Mouse (Mus musculus): ENCODE data around the gene Med6.
A peak's percentile ranks its signal among the peaks of the same experiment; 100 is the strongest.

Gene Med6

GRCm38 (mm10) chr12:81594902-81595671 lies at the start of gene Med6:
Gene Med6 (minus strand): TSS chr12:81595008.
- DNase-seq (ENCODE audit: low spot score in 2 of 2) = peak; percentile 91

DNA sequence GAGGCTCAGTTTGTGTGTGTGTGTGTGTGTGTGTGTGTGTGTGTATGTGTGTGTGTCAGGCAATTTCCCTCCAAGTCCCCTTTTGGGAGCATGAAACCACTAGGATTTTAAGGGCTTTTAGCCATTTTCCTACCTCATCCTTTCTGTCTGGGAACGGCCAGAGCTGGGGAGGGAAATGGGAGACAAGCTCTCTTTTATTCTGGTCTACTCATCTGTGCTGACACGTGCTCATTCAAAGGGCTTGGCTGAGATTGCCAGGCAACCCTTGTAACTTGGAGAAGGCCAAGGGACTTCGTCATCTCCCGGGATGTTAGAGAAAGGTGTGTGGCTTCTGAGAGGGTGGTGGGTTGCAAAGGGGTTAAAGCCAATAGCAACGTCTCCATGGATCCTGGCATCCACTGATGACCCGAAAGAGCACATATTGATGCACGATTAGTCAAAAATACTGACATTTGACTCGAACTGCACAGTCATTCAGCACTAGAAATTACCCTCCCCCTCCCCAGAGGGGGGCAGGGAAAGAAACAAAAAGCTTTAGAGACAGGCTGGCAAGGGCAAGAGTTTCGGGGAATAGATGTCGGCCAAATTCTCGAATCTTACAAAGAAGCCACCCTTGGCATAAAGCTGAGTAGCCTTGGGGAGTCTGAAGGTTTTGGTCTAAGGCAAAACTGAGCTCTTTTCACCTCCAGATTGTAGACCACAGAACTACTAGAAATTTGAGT lies 47.7 kb upstream of the Med6 start:
- DNase-seq (ENCODE audit: low spot score in 2 of 2) = no peak

DNA sequence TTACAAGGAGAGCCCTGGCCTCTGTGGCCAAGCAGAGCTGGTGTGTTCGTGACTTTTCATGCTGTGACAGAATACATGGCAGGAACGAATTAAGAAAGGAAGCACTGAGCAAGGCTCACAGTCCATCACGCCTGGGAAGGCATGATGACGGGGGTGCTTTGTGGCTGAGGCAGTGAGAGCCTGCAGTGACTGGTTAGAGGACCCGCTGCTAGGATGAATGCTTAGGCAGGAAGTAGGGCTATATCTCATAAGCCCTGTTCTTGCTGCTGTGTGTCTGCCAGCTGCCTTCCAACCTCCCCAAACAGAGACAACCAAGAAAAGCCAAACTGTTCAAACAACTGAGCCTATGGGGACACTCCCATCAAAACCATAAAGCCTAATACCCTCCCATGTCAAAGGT lies 45.8 kb upstream of the Med6 start:
- no peak for DNase-seq (ENCODE audit: low spot score in 2 of 2)

GRCm38 (mm10) chr12:81633246-81633645 lies 38.4 kb upstream of the Med6 start:
- no peak for DNase-seq (ENCODE audit: low spot score in 2 of 2)

- no peak for DNase-seq (ENCODE audit: low spot score in 2 of 2)
Measured at GRCm38 (mm10) chr12:81631661-81632401, 37.0 kb upstream of the Med6 start.

DNA sequence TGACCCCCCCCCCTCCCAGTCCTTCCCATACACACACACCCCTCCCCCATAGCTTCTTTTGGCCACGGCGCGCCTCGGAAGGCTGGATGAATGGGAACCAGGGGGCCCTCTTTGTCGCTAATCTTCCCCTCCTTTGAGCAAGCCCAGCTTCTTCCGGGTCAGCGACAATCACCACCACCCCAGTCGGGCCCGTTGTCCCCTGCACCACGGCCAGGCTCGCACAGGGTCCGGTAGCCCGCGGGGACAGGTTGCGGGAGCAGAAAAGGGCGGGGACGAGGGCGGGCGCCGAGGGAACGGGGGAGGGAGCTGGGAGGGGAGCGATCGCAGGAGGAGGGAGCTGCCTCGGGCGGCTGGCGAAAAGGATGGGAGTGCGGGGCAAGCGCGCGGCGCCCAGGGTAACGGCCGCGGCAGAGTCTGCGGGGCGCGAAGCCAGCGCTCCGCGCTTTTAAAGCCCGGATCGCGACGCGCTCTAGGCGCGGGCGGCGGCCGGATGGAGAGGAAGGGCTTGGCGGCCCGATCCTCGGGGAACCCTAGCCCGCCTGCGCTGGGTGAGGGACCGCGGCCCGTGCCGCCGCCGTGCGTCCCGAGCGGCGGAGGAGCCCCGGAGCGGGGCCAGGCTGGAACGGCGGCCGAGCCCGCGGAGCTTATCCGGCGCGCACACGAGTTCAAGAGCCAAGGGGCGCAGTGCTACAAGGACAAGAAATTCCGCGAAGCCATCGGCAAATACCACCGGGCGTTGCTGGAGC lies 36.3 kb upstream of the Med6 start, which contains the start of gene Ttc9:
Gene Ttc9 (plus strand): TSS at position 335 of the 746 bp plus-strand sequence.
- DNase-seq (ENCODE audit: low spot score in 2 of 2) = no peak

DNA sequence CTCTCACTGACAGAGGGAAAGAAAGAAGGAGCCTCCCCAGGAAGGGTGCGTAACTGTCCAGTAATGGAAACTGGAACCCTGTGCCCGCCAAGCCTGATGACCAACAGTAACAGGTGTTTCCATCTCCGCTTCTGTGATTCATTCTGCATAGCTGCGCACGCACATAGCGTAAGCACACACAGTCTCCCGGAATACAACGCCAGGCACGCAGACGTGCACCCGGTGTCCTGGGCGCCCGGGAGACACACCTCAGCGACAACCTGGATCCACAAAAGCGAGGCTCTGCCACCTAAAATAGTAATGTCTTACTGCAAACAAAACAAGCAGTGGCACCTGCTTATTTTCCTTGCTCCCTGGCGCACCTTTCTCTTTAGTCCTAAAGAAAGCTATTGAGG lies 35.7 kb upstream of the Med6 start:
- DNase-seq (ENCODE audit: low spot score in 2 of 2) = no peak

GRCm38 (mm10) chr12:81628091-81628490 lies 33.3 kb upstream of the Med6 start:
- DNase-seq (ENCODE audit: low spot score in 2 of 2) = no peak

GRCm38 (mm10) chr12:81627426-81627825 lies 32.6 kb upstream of the Med6 start:
- DNase-seq (ENCODE audit: low spot score in 2 of 2) = no peak

DNA sequence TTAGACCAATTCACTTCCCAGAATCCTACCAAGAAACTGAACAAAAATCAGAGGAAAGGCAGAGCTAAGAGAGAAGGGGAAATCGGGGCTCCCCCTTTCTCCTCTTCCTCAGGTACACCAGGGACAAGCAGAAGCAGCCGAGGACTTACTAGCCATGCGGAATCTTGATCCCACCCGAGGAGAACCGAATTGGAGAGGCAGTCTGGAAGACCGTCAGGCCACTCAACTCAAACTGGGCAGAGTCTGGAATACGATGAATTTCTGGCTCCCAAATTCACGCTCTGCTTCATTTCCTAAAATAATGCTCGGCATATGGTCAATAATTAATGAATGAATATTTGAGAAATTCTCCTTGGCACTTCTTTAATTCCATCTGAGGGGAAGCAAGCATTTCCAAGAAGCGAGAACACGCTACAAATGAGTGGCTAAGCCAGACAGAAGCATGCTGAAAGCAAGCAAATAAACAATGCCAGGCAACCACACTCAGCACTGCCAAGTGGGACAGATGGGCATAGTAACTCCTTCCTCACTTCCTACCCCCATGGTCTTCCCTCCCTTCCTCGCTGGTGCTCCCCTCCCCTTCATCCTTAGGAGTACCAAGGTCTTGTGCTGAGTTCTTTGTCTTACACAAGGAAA lies 31.5 kb upstream of the Med6 start:
- DNase-seq (ENCODE audit: low spot score in 2 of 2) = no peak

DNA sequence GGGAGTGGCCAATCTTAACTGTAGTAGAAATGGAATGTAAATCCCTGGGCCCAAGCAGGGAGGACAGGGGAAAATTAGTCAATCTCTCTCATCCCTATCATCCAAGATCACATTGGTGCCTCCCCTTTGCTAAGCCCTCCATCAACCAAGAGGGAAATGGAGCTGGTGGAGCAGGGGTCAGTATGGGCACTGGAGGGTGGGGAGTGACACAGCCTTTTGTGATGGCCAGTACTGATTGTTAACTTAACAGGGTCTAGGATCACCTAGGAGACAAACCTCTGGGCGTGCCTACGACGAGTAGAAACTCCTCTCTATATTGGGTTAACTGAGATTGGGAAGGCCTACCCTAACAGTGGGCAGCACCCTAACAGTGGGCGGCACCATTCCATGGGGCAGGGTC lies 28.6 kb upstream of the Med6 start:
- no peak for DNase-seq (ENCODE audit: low spot score in 2 of 2)

DNA sequence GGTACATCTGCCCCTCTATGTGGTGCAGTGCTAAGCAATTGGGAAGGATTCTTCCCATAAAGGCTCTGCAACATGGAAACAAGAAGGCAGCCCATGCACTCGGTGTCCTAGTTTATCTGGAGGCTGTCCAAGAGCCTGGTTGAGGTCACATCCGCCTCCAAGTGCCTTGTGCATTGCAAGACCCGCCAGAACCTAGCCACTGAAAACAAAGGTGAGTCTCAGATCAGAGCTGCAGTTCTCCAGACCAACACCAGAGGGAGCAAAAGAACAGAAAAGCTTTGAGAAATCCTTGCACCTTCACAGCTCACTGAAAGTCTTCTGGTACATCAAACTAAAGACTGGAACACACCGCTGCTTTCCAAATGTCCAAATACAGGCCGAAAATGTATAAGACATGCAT lies 24.5 kb upstream of the Med6 start:
- DNase-seq (ENCODE audit: low spot score in 2 of 2) = peak; percentile 21 to 66

GRCm38 (mm10) chr12:81616980-81617379 lies 22.2 kb upstream of the Med6 start:
- DNase-seq (ENCODE audit: low spot score in 2 of 2) = no peak

- DNase-seq (ENCODE audit: low spot score in 2 of 2) = no peak
Measured at GRCm38 (mm10) chr12:81615807-81616206, 21.0 kb upstream of the Med6 start.

DNA sequence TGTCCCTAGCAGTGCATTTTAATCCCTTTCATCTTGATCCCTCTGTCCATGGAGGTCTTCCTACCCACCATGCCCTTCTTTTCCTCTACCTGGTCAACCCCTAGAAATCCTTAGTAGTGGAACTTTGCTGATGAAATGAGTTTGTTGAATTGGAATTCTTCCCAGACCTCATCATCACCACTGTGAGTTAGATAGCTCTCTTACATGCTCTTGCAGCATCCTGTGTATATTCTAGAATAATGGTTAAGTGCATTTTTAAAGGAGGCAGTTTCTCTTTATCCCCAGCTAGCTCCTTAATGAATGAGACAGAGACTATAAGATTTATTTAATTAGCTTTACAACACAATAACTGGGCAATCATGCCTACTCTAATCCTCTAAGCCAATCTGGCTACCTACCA lies 14.6 kb upstream of the Med6 start:
- DNase-seq (ENCODE audit: low spot score in 2 of 2) = no peak

GRCm38 (mm10) chr12:81604995-81605784 lies 10.4 kb upstream of the Med6 start:
- DNase-seq (ENCODE audit: low spot score in 2 of 2) = no peak

- no peak for DNase-seq (ENCODE audit: low spot score in 2 of 2)
Measured at GRCm38 (mm10) chr12:81596547-81597262, 1.9 kb upstream of the Med6 start.

DNA sequence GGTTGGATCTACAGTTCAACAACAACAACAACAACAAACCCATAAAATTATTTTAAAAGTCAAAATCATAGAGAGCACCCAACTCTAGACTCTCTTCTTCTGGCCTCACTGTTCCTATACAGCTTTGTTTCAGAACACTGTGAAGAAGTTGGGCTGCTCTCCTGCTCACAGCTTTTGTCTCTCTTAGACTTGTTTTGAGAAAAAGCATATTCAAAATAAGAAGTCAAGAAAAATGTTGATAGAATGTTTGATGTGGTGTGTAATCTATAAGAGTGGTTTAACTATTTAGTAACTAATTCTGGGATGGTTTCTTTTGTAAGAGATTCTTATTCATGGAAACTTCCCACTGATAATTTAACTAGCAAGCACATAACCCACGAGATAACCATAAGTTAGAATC lies 26.4 kb downstream of the Med6 start, which contains the start of gene Adam21:
Gene Adam21 (minus strand): TSS at position 101 of the 400 bp plus-strand sequence.
- no peak for DNase-seq (ENCODE audit: low spot score in 2 of 2)

DNA sequence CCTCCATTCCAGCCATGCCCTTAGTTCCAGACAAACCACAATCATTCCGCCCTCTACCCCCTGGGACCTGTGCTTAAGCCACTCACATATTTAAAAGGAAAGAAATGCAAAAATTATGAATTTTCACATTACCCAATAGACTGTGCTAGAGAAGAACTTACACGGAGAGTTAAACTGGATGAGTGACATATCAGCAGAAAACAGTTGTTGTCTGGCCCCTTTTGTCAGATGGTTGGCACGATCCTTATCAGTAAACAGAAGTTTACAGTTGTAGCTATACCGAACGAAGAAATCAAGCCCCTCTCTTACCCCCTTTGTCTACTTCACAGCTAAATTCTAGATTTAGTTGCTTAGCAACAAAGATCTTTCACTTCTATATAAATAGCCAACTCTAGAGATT lies 26.9 kb downstream of the Med6 start:
- no peak for DNase-seq (ENCODE audit: low spot score in 2 of 2)

DNA sequence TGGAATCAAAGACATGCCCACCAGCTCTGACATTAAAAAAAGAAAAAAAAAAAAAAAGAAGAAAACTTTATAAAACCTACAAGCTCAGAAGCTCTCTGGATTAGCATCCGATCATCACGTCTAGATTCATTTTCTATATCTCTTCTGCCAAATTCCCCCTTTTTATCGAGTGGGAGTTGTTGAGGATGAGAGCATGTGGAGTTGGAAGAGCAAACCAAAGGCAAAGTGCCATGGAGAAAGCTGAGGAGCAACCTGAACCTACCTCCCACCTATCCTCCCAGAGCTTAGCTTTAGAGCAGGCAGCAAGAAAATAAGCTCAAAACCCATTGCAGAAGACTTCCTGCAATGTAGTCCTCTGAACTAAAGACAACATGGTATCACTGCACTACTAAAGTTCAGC lies 30.6 kb downstream of the Med6 start:
- DNase-seq (ENCODE audit: low spot score in 2 of 2) = no peak
